Mouse (Mus musculus): Measurements from ENCODE around the gene Eps8l2. TPM values are rescaled to one million over a fixed set of nuclear protein-coding genes. Genes with fewer than 3 reads are reported as not detected.

Eps8l2 gene
- polyA plus RNA-seq, 1 experiment: 528 TPM

DNA sequence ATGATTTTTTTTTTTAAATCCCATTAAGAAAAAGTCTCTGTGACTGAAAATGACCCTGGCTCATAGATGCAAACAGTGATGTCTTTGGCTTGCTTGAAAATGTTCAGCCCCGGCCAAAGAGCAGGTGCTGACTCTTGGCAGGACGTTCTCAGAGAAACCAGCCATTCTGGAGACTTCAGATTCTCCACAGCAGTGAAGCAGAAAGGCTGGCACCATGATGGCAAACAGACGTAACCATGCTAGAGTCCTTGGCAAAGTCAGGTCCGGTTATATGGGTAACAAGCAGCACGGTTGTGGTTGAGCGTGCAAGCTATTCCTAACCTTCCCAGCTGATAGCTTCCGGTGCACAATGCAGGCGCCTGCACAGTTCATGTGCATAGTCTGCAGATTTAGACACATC, 39.5 kb upstream of the Eps8l2 start:
- TF ChIP-seq CTCF (IDR thresholded peaks at IDR 0.05; ENCODE audit: extremely low read depth, insufficient read length, insufficient replicate concordance, low read depth, low read length) (no peak), POLR2A (IDR thresholded peaks at IDR 0.05; ENCODE audit: low read depth, low read length) (no peak)
- H3K4me1 ChIP-seq (ENCODE audit: control insufficient read depth, insufficient read depth, insufficient read length, low read length): peaks cover 1% of the 10 kb centered on the region
- peaks cover 16% of the 10 kb centered on the region; the same call in 1 of the 2 replicates for H3K36me3 ChIP-seq (ENCODE audit: control insufficient read depth, insufficient read depth, low read length)
- H3K4me3 ChIP-seq (ENCODE audit: low read depth, low read length): no peak overlapping the region
- 94% methylated on average over 8 of the region's 8 CpGs for WGBS
- H3K27me3 ChIP-seq (ENCODE audit: control insufficient read depth, insufficient read depth, low read length): peaks cover 6% of the 10 kb centered on the region
- H3K27ac ChIP-seq (ENCODE audit: insufficient read depth, low read depth, low read length): no peak overlapping the region

DNA sequence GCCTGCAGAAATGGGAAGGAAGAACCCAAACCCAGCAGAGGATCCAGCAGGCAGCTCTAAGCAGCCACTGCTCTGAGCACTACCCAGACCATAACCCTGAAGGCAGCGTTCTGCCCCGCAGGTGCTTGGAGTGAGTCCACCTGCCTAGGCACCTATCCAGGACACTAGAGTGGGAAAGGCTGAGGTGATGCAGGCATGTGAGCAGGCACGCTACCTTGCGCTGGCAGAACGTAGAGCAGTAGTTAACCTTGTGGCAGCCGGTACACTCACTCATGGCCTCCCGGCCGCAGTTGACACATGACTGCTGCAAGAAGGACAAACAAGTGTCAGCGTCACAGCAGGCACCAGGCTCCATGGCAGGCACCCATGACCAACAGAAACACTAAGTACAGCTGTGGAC, 37.3 kb upstream of the Eps8l2 start:
- Histone ChIP-seq H3K27me3 (ENCODE audit: control insufficient read depth, insufficient read depth, low read length) (no peaks in the 10 kb centered on the region), H3K4me1 (ENCODE audit: control insufficient read depth, insufficient read depth, insufficient read length, low read length) (no peaks in the 10 kb centered on the region; the same call in 1 of the 2 replicates), H3K4me3 (ENCODE audit: low read depth, low read length) (no peak overlapping the region), H3K27ac (ENCODE audit: insufficient read depth, low read depth, low read length) (no peak overlapping the region), H3K36me3 (ENCODE audit: control insufficient read depth, insufficient read depth, low read length) (peaks cover 31% of the 10 kb centered on the region)
- 95% methylated on average over 9 of the region's 9 CpGs for WGBS
- TF ChIP-seq CTCF (IDR thresholded peaks at IDR 0.05; ENCODE audit: extremely low read depth, insufficient read length, insufficient replicate concordance, low read depth, low read length) (no peak), POLR2A (IDR thresholded peaks at IDR 0.05; ENCODE audit: low read depth, low read length) (no peak)

DNA sequence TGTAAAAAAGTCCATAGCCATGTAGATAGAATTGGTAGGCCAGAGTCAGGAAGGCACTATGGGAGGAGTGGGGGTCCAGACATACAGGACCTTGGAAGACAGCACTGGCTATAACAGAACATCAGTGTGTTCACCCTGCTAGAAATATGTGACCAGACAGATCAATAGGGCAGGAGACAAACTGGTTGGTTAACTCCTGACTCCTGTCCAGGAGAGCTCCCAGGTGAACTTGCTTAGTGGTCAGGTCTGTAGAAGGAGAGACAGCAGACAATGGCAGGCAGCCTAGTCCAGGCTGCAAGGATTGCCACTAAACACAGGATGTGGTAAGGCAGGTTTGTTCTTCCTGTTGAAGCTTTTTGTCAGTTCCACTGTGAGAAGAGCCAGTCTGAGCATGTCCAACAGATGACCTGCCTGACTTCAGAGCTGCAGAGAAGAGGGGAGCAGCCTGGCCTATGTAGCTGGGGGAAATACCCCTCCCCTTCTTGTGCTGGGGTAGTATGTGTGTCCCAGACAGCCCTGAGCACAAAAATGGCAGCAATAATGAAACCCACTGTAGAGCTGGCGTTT, 35.9 kb upstream of the Eps8l2 start:
- Histone ChIP-seq H3K27ac (ENCODE audit: insufficient read depth, low read depth, low read length) (0 out of 2 replicates have a peak overlapping the region, but pooled peaks have one; percentile 27), H3K27me3 (ENCODE audit: control insufficient read depth, insufficient read depth, low read length) (no peaks in the 10 kb centered on the region), H3K36me3 (ENCODE audit: control insufficient read depth, insufficient read depth, low read length) (peaks cover 41% of the 10 kb centered on the region), H3K4me1 (ENCODE audit: control insufficient read depth, insufficient read depth, insufficient read length, low read length) (no peaks in the 10 kb centered on the region; the same call in 1 of the 2 replicates), H3K4me3 (ENCODE audit: low read depth, low read length) (no peak overlapping the region)
- TF ChIP-seq POLR2A (IDR thresholded peaks at IDR 0.05; ENCODE audit: low read depth, low read length): no peak
- no peak for TF ChIP-seq CTCF (IDR thresholded peaks at IDR 0.05; ENCODE audit: extremely low read depth, insufficient read length, insufficient replicate concordance, low read depth, low read length)
- WGBS: 77% methylated on average over 1 of the region's 1 CpGs

DNA sequence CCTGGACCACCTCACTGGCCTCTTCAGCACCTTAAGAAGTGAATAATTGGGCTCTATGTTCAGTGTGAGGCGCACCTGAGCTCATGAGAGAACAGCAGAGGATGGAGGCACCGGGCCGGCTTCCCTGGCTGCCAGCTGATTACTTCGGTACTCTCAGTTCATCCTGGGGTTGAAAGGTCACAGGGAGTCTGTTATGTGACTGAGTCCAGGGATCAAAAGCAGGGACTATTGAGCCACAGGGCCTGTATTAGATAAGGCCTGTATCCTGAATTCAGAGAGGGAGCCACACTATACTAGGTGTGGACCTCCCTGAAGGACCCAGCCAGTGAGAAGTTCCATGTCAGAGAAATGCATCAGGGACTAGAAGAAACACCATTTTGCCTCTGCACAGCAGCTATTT, 34.1 kb upstream of the Eps8l2 start:
- TF ChIP-seq CTCF (IDR thresholded peaks at IDR 0.05; ENCODE audit: extremely low read depth, insufficient read length, insufficient replicate concordance, low read depth, low read length) (no peak), POLR2A (IDR thresholded peaks at IDR 0.05; ENCODE audit: low read depth, low read length) (no peak)
- WGBS: 53% methylated on average over 4 of the region's 4 CpGs

DNA sequence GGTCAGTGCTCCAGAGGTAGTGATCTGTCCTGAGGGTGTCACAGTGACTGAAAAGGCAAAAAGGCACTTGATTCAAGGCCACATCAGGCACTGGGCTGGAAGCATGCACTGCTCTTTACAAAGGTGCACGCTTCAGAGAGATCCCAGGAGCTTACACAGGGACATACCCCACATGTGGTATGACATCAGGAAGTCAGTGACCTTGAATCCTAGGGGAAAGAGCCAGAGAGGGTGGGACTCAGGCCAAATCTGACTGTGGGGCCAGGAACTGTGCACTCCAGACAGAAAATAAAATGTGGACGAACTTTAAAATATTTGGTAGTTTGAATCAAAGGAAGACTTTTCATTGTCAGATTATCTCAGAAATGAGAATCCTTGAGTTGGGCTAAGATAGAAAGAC, 24.3 kb upstream of the Eps8l2 start:
- Histone ChIP-seq H3K27ac (ENCODE audit: insufficient read depth, low read depth, low read length) (no peak overlapping the region), H3K36me3 (ENCODE audit: control insufficient read depth, insufficient read depth, low read length) (peaks cover 53% of the 10 kb centered on the region), H3K4me3 (ENCODE audit: low read depth, low read length) (no peak overlapping the region), H3K4me1 (ENCODE audit: control insufficient read depth, insufficient read depth, insufficient read length, low read length) (no peaks in the 10 kb centered on the region; the same call in 1 of the 2 replicates), H3K27me3 (ENCODE audit: control insufficient read depth, insufficient read depth, low read length) (no peaks in the 10 kb centered on the region)
- WGBS: 83% methylated on average over 2 of the region's 2 CpGs
- TF ChIP-seq POLR2A (IDR thresholded peaks at IDR 0.05; ENCODE audit: low read depth, low read length) (no peak), CTCF (IDR thresholded peaks at IDR 0.05; ENCODE audit: extremely low read depth, insufficient read length, insufficient replicate concordance, low read depth, low read length) (no peak)

More for the DNA sequence above, 34.1 kb upstream of the Eps8l2 start:
- Histone ChIP-seq H3K27me3 (ENCODE audit: control insufficient read depth, insufficient read depth, low read length) (no peaks in the 10 kb centered on the region), H3K27ac (ENCODE audit: insufficient read depth, low read depth, low read length) (no peak overlapping the region), H3K4me1 (ENCODE audit: control insufficient read depth, insufficient read depth, insufficient read length, low read length) (no peaks in the 10 kb centered on the region; the same call in 1 of the 2 replicates), H3K4me3 (ENCODE audit: low read depth, low read length) (no peak overlapping the region), H3K36me3 (ENCODE audit: control insufficient read depth, insufficient read depth, low read length) (peaks cover 53% of the 10 kb centered on the region)

DNA sequence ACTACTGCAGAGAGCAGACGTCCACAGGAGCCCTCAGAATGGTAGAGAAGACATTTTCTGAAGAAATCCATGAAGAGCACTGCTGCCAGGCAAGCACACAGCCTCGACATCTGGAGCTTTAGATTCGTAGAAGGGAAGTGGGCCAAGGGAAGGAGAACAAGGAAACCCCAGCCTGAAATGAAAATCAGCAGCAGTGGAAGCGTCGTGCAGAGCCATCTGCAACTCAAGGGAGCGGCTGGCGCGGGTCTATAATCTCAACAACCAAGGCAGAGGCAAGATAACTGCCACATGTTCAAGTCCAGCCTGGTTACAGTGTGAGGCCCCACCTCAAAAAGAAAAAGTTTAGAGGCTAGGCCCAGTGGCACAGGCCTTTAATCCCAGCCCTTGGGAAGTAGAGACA, 23.6 kb upstream of the Eps8l2 start:
- no peak for TF ChIP-seq CTCF (IDR thresholded peaks at IDR 0.05; ENCODE audit: extremely low read depth, insufficient read length, insufficient replicate concordance, low read depth, low read length)
- TF ChIP-seq POLR2A (IDR thresholded peaks at IDR 0.05; ENCODE audit: low read depth, low read length): no peak
- Histone ChIP-seq H3K27ac (ENCODE audit: insufficient read depth, low read depth, low read length) (no peak overlapping the region), H3K36me3 (ENCODE audit: control insufficient read depth, insufficient read depth, low read length) (peaks cover 51% of the 10 kb centered on the region), H3K27me3 (ENCODE audit: control insufficient read depth, insufficient read depth, low read length) (no peaks in the 10 kb centered on the region), H3K4me3 (ENCODE audit: low read depth, low read length) (no peak overlapping the region), H3K4me1 (ENCODE audit: control insufficient read depth, insufficient read depth, insufficient read length, low read length) (no peaks in the 10 kb centered on the region; the same call in 1 of the 2 replicates)
- 83% methylated on average over 8 of the region's 8 CpGs for WGBS

DNA sequence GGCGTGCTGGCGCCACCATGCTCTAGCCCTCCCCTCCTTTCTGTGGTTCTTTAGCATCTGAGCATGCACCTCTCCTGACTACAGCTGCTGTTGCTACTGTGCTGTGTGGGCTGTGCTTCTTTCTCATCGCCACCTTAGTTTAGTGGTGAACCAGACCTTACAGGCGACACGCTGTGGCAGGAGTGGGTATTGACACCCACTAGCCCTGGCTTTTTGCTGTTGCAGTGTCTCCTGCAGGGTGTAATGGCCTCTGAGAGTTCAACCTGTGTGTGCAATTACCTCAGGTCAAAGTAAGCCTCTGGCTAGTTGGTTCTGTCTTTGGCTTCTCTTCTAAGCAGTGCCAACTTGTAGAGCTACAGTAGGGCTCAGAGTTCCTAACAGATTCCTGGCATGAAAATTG, 22.7 kb upstream of the Eps8l2 start:
- peaks cover 52% of the 10 kb centered on the region for H3K36me3 ChIP-seq (ENCODE audit: control insufficient read depth, insufficient read depth, low read length)
- WGBS: 63% methylated on average over 5 of the region's 5 CpGs
- no peak overlapping the region; the same call in 1 of the 2 replicates for H3K27ac ChIP-seq (ENCODE audit: insufficient read depth, low read depth, low read length)
- H3K4me3 ChIP-seq (ENCODE audit: low read depth, low read length): no peak overlapping the region
- H3K27me3 ChIP-seq (ENCODE audit: control insufficient read depth, insufficient read depth, low read length): no peaks in the 10 kb centered on the region
- H3K4me1 ChIP-seq (ENCODE audit: control insufficient read depth, insufficient read depth, insufficient read length, low read length): no peaks in the 10 kb centered on the region; the same call in 1 of the 2 replicates
- TF ChIP-seq CTCF (IDR thresholded peaks at IDR 0.05; ENCODE audit: extremely low read depth, insufficient read length, insufficient replicate concordance, low read depth, low read length) (peak; percentile 62; the same call in 1 of the 2 replicates), POLR2A (IDR thresholded peaks at IDR 0.05; ENCODE audit: low read depth, low read length) (no peak)

Data from small intestine, adult 2 months (tissue).